21 mouse cellular contexts compared by ENCODE assay signal in the genomic region with DNA sequence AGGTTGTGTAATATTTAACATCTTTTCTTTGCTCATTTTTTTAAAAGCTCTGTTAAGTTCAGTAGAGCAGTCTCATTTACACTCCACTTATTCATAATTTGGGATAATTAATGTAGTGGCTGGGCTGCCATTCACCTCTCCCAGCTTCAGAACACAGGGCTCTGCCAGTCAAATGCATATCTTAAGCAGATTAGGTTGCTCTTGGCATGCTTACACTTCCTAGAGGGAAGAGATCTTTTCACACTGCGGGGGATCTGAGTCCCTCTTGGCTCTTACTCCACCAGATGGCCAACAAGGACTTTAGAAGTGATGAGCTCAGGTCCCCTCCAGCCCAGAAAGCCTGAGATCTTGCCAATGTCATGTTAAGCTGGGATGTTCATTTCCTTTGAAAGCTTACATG.
DNase-seq lines count a peak whose midpoint lies in the region; ATAC-seq lines count a peak whose summit lies in the region.
"Had no signal": no experiment of that assay in that cellular context is flagged by ENCODE, and none has a peak within 500 bp of the region (broad histone marks: within the 10 kb centered on the region; RNA-seq: fewer than 3 reads in every experiment).

No protein-coding gene starts in this region.

- peak; percentile 3 for DNase-seq in cerebellum, adult 9-11 months
- no peak for DNase-seq in cerebellum, adult 11 months
- peak; percentile 46 for DNase-seq in heart, adult 11 months
- DNase-seq in heart, postnatal 36 days: no peak
- peak; percentile 8 for DNase-seq in ES-CJ7 (ENCODE audit: low read depth, low spot score)
- DNase-seq in spleen, postnatal 36 days (ENCODE audit: low spot score in 2 of 2): no peak
- no peak for DNase-seq in heart, postnatal 14 days
- DNase-seq: adrenal gland, adult 2 months; heart, adult 2 months; layer of hippocampus, postnatal 36 days; lung, adult 2 months; lung, postnatal 4 days; right cerebral cortex, postnatal 25 days; thymus, postnatal 14 days had no signal

- no peak overlapping the region for H3K4me3 ChIP-seq in forebrain, embryonic 16.5 days (replicated peaks; ENCODE audit: low read length)
- H3K4me3 ChIP-seq: embryonic facial prominence, embryonic 13.5 days; heart, adult 2 months; hindbrain, embryonic 15.5 days; limb, embryonic 10.5 days; midbrain, embryonic 13.5 days had no signal

- no peak overlapping the region for H3K4me2 ChIP-seq in forebrain, embryonic 16.5 days (ENCODE audit: low read length)
- H3K4me2 ChIP-seq: embryonic facial prominence, embryonic 13.5 days; hindbrain, embryonic 15.5 days; liver, embryonic 11.5 days; midbrain, embryonic 13.5 days had no signal

- H3K27ac ChIP-seq in forebrain, embryonic 16.5 days (ENCODE audit: low read length): peak overlapping the region; percentile 66; the same call in 1 of the 2 replicates
- H3K27ac ChIP-seq: embryonic facial prominence, embryonic 13.5 days; heart, adult 2 months; hindbrain, embryonic 15.5 days; kidney, postnatal 0 days; limb, embryonic 10.5 days; midbrain, embryonic 13.5 days had no signal

- no peak overlapping the region for H3K9ac ChIP-seq in forebrain, embryonic 16.5 days (replicated peaks; ENCODE audit: low read depth, low read length)
- H3K9ac ChIP-seq: embryonic facial prominence, embryonic 13.5 days; hindbrain, embryonic 15.5 days; midbrain, embryonic 13.5 days had no signal

- no peaks in the 10 kb centered on the region for H3K9me3 ChIP-seq in forebrain, embryonic 16.5 days (ENCODE audit: control insufficient read depth, low read length)
- H3K9me3 ChIP-seq: embryonic facial prominence, embryonic 13.5 days; hindbrain, embryonic 15.5 days; limb, embryonic 10.5 days; midbrain, embryonic 13.5 days had no signal

- ATAC-seq in forebrain, embryonic 16.5 days: peak; percentile 92
- ATAC-seq: midbrain, embryonic 13.5 days had no signal

- H3K4me1 ChIP-seq in forebrain, embryonic 16.5 days (replicated peaks; ENCODE audit: control insufficient read depth, insufficient read depth, low read length): peaks cover 19% of the 10 kb centered on the region

- intact Hi-C loops in heart, postnatal 36 days (cut with DNase I): no loop called here
- intact Hi-C loops in heart, postnatal 14 days (cut with DNase I): no loop called here

- WGBS in forebrain, embryonic 16.5 days: 3% methylated on average over 1 of the region's 1 CpGs

- H3K27me3 ChIP-seq in forebrain, embryonic 16.5 days (replicated peaks; ENCODE audit: control insufficient read depth, insufficient read depth, low read length): no peaks in the 10 kb centered on the region
- H3K27me3 ChIP-seq: embryonic facial prominence, embryonic 13.5 days; hindbrain, embryonic 15.5 days; midbrain, embryonic 13.5 days had no signal

- no peaks in the 10 kb centered on the region for H3K36me3 ChIP-seq in forebrain, embryonic 16.5 days (ENCODE audit: control insufficient read depth, insufficient read depth)
- H3K36me3 ChIP-seq: hindbrain, embryonic 15.5 days; midbrain, embryonic 13.5 days had no signal

Comparison
In these comparisons a context has a peak if more than half of its experiments do, and no peak if none do; other contexts are left out.
1. DNase-seq: peak in cerebellum, adult 9-11 months (single experiment), heart, adult 11 months (single experiment) and ES-CJ7 (single experiment); none in cerebellum, adult 11 months (single experiment), heart, postnatal 36 days (0 of 2), spleen, postnatal 36 days (0 of 2) and heart, postnatal 14 days (0 of 2).